Mouse (Mus musculus) macrophage (primary cell): ENCODE measurements around the gene Nkx1-2. TPM values are rescaled to one million over a fixed set of nuclear protein-coding genes. Genes with fewer than 3 reads are reported as not detected.

Experiments used
- H3K27ac ChIP-seq: fragments of 350-480 bp; formaldehyde crosslinking; 2 replicates; pipeline ENCODE4 v1.9.0; 2021
- H3K36me3 ChIP-seq: fragments of 350-480 bp; formaldehyde crosslinking; 2 replicates; pipeline ENCODE4 v1.9.0; 2021; ENCODE audit errors: inconsistent target
- H3K4me3 ChIP-seq: fragments of 350-480 bp; formaldehyde crosslinking; 2 replicates; pipeline ENCODE4 v1.9.0; 2021; ENCODE audit errors: inconsistent target
- H3K79me2 ChIP-seq: fragments of 350-480 bp; formaldehyde crosslinking; 2 replicates; pipeline ENCODE4 v1.9.0; 2021; ENCODE audit errors: inconsistent target
- WGBS: methylation state at CpG from one replicate; pipeline ENCODE4 v1.1.7; 2026; ENCODE audit warnings: inconsistent platforms; ENCODE audit not compliant: missing documents; 5-methylcytosine and 5-hydroxymethylcytosine counted together
- polyA plus RNA-seq: library from polyadenylated mRNA; stranded (reverse); fragments of 250-400 nt; gene quantifications from 3 replicates; pipeline ENCODE4 v1.2.4, GENCODE M21; 2018; ENCODE audit warnings: inconsistent platforms
- total RNA-seq, 78 experiments: library from RNA; depleted of rRNA; stranded (reverse); fragments of 250-400 nt; gene quantifications; 1 replicate in 9 of 78; 2 replicates in 24 of 78; 3 replicates in 43 of 78; 4 replicates in 2 of 78; pipeline ENCODE4 v1.2.4; 2018; ENCODE audit warnings: inconsistent platforms in 56 of 78

Gene Nkx1-2
- not detected for total RNA-seq (2018; cell fraction: chromatin; rRNA removed)
- not detected for total RNA-seq (2018; cell fraction: cytosol; rRNA removed)
- total RNA-seq (2018; cell fraction: nucleus; rRNA removed): not detected
- polyA plus RNA-seq: not detected in 3 replicates

DNA sequence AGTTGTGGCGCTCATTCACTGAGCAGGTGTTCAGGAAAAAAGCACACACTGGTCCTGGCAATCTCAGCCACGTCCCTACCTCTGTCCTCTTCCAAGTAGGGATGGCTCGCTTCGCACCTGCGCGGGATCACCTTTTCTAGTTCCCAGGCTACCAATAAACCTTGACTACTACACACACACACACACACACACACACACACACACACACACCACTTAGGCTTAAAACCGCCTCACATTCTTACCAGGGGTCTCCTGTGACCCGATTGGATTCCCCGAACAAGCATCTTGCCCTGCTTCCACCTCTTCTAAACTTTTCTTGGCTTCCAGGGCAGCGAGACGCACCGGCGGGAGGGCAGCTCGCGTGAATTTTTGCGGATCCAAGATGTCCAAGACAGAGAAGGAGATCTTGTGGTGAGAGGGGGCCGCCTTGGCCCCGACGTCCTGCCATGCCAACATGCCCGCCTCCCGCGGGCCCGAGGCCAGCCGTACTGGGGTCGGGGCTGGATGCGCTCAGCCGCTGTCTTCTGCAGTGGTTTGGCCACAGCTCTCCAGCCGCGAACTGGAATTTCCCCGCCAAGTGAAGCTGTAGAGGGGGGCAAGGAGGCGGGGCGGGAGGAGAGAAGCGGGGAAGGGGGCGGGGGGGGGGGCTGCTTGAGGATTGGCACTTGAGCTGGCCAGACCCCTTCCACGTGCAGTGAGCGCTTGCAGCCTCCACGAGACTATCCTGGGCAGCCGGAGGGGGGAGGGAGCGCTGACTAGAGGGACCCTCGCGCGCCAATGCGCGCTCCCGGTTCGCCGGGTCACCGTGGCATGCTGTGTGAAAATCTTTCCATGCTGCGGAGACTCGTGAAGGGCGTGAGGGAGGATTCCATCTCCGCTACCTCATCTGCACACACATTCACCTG lies at the start of gene Nkx1-2:
Gene Nkx1-2, minus strand, starts transcription at position 567 of the 905 bp plus-strand sequence.
- Histone ChIP-seq H3K36me3 (no peaks in the 10 kb centered on the region), H3K79me2 (no peaks in the 10 kb centered on the region), H3K27ac (no peak within 1 kb of the TSS), H3K4me3 (no peak within 1 kb of the TSS)
- WGBS: 3% methylated on average over 45 of the region's 52 CpGs

DNA sequence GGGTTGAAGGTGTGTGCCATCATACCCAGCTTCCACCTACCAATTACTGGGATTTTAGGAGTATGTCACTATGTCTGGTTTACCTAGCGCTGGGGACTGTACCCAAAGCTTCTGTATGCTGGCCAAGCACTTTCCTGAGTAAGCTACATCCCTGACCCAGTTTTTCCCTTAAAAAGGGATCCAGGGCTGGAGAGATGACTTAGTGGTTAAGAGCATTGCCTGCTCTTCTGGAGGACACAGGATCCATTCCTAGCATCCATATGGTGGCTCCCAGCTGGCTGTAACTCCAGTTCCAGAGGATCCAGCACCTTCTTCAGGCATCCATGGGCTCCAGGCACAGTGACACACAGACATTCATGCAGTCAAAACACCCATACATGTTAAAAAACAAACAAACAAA lies 47.1 kb upstream of the Nkx1-2 start:
- Histone ChIP-seq H3K79me2 (no peaks in the 10 kb centered on the region), H3K36me3 (no peaks in the 10 kb centered on the region), H3K4me3 (no peak overlapping the region), H3K27ac (no peak overlapping the region)
- 91% methylated on average over 1 of the region's 1 CpGs for WGBS

DNA sequence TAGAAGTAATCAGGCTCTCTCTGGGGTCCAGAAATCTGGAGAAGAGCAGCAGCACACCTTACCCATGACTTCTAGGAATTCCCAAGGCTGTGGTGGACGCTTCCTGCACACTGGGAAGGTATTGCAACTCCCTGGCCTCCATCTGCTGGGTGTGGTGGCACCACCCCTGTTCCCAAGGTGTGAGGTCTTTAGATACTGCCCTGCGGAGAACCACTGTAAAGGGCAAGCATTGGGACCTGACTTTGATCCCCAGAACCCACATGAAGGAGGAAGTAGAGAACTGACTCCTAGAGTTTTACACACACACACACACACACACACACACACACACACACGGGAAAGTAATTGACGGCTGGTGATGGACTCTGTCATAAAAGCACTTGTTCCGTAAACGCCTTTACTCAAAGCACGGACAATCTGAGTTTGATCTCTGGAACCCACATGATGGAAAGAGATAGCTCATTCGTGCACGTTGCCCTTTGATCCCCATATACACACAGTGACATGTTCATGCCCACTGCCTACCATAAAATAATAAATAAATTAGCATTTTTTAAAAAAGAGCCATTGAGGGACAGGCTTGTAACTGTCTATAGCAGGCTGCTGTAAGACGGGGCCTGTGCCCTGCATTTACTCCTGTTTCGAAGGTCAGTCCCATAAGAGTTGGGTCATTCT lies 45.3 kb upstream of the Nkx1-2 start:
- 89% methylated on average over 11 of the region's 11 CpGs for WGBS
- Histone ChIP-seq H3K36me3 (no peaks in the 10 kb centered on the region), H3K4me3 (no peak overlapping the region), H3K79me2 (no peaks in the 10 kb centered on the region), H3K27ac (no peak overlapping the region)

DNA sequence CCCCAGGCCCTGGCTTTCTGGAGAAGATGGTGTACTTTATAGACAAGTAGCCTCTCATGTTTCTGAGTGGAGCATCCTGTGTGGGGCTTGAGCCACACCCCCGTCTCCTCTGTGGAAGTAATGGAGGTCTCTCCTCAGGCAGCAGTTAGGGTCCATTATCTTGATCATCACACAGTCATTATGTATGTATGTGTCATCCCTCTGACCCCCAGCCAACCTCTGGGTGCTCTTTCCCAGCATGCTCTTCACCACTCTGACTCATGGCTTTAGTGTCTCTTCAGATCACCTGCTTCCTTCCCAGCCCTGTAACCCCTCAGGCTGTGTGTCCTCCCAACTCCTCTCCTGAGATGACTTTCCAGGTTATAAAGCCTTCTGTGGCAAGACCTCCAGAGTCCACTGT lies 42.2 kb upstream of the Nkx1-2 start:
- 90% methylated on average over 1 of the region's 1 CpGs for WGBS

GRCm38 (mm10) chr7:132640946-132641345 lies 41.5 kb upstream of the Nkx1-2 start:
- Histone ChIP-seq H3K27ac (no peak overlapping the region), H3K79me2 (no peaks in the 10 kb centered on the region), H3K4me3 (no peak overlapping the region), H3K36me3 (no peaks in the 10 kb centered on the region)
- WGBS: 74% methylated on average over 9 of the region's 9 CpGs

More for the DNA sequence above, 42.2 kb upstream of the Nkx1-2 start:
- Histone ChIP-seq H3K79me2 (no peaks in the 10 kb centered on the region), H3K27ac (no peak overlapping the region), H3K36me3 (no peaks in the 10 kb centered on the region), H3K4me3 (no peak overlapping the region)

DNA sequence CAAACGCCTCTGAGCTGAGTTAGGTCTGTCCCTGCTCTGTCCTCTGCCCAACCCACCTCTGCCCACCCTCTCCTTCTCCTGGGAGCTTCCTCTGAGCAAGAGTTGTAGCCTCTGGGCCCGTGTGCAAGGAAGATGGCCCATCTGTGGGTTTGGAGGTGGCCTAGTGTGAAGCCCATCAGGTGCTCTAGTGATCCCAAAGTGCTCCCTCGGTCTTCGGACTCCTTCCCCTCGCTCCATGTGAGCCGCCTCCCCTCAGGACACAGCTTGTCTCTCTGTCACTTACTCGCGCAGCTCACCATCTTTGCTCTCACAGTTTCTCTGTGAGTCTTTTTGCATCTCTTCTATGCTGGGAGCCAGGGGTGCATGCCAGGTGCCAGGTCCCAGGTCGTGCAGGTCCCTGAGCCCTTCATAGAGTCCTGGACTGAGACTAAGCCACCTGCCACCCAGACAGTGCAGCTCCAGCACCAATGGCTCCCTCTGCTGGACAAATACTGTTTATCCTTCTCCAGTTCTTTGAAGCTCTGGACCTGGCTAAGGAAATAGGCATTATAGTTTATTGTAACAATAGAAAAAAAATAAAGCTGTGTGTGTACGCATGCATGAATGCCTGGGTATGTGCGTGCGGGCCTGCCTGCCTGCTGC lies 39.1 kb upstream of the Nkx1-2 start:
- Histone ChIP-seq H3K27ac (no peak overlapping the region), H3K4me3 (no peak overlapping the region), H3K79me2 (no peaks in the 10 kb centered on the region), H3K36me3 (no peaks in the 10 kb centered on the region)
- 71% methylated on average over 12 of the region's 12 CpGs for WGBS

- no peaks in the 10 kb centered on the region for H3K36me3 ChIP-seq
- no peak overlapping the region for H3K4me3 ChIP-seq
- H3K79me2 ChIP-seq: no peaks in the 10 kb centered on the region
- 94% methylated on average over 11 of the region's 12 CpGs for WGBS
- no peak overlapping the region for H3K27ac ChIP-seq
Observed at GRCm38 (mm10) chr7:132637292-132637691, 37.9 kb upstream of the Nkx1-2 start.

- Histone ChIP-seq H3K36me3 (no peaks in the 10 kb centered on the region), H3K79me2 (no peaks in the 10 kb centered on the region), H3K4me3 (no peak overlapping the region), H3K27ac (no peak overlapping the region)
- 80% methylated on average over 11 of the region's 11 CpGs for WGBS
Observed at GRCm38 (mm10) chr7:132631313-132631712, 31.9 kb upstream of the Nkx1-2 start.

DNA sequence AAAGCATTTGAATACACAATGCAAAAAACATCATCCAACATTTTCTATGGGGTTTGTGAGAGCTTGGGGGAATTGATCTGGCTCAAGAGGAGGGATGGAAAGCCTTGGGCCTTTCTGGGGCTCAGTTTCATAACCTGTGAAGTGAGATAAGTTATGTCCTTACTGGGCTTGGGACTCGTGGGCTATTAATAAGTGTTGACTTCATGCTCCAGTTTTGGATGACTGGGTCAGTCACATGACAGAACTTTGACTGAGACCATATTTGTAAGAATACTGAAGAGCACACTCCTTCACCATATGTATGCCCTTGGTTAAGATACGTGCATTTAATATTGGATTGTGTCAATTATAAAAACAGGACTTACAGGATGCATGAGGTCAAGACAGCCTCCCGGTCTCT lies 28.0 kb upstream of the Nkx1-2 start:
- Histone ChIP-seq H3K27ac (peak overlapping the region; percentile 15; the same call in 1 of the 2 replicates), H3K4me3 (no peak overlapping the region), H3K79me2 (no peaks in the 10 kb centered on the region), H3K36me3 (no peaks in the 10 kb centered on the region)
- WGBS: 88% methylated on average over 3 of the region's 3 CpGs

DNA sequence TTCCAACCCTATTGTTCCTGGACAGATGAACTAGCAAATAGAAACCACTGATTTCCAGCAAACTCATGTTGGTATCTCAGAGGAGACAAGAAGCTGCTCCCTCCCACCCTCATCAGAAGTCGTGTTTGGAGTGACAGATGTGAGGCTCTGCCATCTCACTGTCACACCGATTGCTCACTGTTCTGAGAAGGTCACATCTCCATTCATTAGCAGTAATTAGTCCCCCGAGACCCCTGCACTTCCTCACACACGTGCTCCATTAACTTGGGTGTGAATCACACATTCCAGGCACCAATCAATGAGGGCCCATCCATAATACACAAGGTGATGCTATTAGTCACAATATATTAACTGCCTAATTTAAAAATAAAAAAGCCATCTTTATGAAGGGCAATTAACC lies 26.7 kb upstream of the Nkx1-2 start:
- H3K4me3 ChIP-seq: no peak overlapping the region
- WGBS: 91% methylated on average over 4 of the region's 4 CpGs

DNA sequence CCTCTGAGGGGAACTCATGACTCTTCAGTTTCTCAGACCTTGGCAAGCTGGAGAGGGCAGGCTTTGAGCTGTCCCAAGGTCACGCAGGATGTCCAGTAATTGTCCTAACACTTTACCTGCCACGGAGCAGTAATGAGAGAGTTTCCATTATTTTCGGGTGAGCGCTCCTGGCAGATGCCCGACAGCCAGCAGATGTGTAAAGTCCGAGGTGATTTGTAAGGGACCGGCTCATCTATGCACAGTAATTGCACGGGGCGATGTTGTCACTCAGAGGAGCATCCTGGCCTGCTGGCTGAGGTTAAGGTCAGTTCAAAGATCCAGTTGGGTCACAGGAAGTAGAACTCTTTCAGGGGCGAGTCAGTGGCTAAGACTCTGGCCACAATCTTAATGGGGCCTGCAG lies 24.7 kb upstream of the Nkx1-2 start:
- Histone ChIP-seq H3K27ac (no peak overlapping the region), H3K4me3 (no peak overlapping the region), H3K36me3 (no peaks in the 10 kb centered on the region), H3K79me2 (no peaks in the 10 kb centered on the region)
- WGBS: 92% methylated on average over 10 of the region's 10 CpGs

More for the DNA sequence above, 26.7 kb upstream of the Nkx1-2 start:
- no peaks in the 10 kb centered on the region for H3K36me3 ChIP-seq
- no peak overlapping the region for H3K27ac ChIP-seq
- no peaks in the 10 kb centered on the region for H3K79me2 ChIP-seq

- H3K36me3 ChIP-seq: no peaks in the 10 kb centered on the region
- no peak overlapping the region for H3K27ac ChIP-seq
- no peak overlapping the region for H3K4me3 ChIP-seq
- 79% methylated on average over 13 of the region's 15 CpGs for WGBS
- H3K79me2 ChIP-seq: no peaks in the 10 kb centered on the region
Observed at GRCm38 (mm10) chr7:132619975-132620918, 20.8 kb upstream of the Nkx1-2 start.

GRCm38 (mm10) chr7:132619549-132619948 lies 20.1 kb upstream of the Nkx1-2 start:
- WGBS: 98% methylated on average over 8 of the region's 8 CpGs
- Histone ChIP-seq H3K79me2 (no peaks in the 10 kb centered on the region), H3K36me3 (no peaks in the 10 kb centered on the region), H3K4me3 (no peak overlapping the region), H3K27ac (no peak overlapping the region)
